Mouse (Mus musculus): ENCODE data around the gene Pttg1ip.

Gene Pttg1ip

DNA sequence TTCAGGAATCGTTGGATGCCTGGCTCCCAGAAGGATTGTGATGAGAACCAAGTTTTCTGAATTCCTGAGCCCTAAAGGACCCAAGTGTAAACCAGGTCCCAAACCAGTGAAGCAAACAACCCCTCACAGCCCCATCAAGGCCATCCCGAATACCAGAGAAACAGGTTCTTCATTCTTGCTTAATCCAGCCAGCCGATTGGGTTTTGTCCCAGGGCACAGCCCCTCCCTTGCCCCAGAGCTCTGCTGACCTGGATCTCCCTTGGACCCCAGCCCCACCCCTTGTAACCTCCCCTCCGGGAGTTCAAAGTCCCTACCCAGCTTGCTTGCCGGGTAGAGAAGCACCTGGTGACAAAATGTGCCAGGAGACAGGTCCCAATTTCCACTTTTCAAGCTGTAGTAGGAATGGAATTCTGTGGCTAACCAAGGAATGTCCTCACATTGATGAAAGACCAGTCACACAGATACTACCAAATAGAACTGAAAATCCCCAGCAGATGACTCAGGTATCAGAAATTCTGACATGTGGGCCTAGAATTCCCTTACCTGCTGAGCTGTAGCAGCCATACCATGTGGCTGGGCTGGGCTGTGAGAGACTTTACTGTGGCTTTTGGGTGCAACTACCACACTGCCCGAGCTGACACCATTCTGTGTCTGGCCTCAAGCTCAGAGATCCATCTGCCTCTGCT, 11.4 kb upstream of the Pttg1ip start:
- peak; percentile 58 for DNase-seq

DNA sequence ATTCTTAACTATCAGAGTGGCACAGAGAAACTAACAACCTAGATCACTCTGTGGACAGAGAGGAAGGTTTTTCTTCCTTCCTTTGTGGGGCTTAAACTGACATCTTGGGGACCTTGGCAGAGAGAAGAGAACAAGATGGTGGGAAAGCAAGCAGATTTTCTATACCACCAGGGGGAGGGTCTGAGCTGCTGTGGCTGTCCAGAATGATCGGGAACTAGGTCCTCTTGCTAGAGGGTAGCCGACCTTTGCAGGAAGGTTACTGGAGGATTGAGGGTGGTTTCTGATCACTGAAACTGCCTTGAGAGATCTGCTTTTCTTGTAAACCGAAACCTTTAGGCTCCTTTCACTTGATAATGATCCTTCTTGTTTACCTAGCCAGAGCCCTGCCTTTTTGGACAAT, 9.3 kb upstream of the Pttg1ip start:
- DNase-seq, result no peak

DNA sequence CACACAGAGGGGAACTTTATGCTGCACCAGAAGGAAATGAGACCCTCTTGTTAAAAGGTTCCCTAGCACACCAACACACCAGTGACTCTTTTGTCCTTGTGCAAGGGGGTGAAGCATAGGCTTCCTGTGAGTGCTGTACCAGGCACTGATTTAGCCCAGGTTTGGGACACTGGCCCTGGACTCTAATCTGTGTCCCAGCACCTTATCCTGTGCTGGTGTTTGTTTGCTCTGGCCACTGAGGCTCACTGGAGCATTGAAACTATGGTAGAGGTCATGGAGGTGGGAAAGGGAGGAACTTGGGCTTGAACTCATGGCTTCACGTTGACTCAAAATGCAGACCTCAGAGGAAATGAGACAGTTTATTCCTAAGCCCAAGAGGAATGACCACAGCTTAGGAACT, 8.4 kb upstream of the Pttg1ip start:
- no peak for DNase-seq

DNA sequence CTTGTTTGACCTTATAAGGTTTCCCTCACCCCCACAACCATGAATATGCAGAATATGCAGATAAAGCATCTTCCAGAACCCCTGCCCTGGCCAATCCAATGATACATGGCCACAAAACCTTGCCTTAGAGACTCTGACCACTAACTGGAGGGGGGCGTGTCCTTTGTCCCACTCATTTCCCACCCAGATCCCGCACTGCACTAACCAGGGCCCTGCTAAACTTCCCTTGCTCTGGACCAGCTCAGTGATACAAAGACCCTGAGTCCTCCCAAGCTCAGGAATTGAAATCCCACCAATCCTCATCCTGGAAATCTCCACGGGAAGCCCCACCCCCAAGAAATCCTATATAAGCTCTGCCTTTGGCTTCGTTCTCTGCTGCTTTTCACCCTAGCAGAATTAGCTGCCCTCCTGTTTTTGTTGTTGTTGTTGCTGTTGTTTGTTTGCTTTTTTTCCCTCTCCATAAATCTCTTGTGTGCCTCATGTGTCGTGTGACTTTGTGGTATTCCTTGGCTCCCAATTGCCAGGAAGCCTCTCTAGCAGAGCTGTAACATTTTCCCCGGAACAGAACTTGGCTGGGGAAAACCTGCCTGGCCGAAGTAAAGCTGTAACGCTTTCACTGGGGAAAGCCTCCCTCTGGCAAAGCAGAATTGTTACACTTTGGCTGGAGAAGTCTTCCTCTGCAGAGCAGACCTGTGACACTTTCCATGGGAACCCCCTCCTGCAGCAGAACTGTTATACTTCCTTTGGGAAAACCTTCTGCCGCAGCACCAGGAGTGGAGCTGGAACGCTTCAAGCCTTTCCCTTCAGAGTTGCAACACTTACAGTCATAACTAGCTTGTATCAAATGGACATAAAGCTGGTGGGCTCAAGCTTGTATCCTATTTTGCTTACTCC, 1.2 kb upstream of the Pttg1ip start:
- no peak for DNase-seq

DNA sequence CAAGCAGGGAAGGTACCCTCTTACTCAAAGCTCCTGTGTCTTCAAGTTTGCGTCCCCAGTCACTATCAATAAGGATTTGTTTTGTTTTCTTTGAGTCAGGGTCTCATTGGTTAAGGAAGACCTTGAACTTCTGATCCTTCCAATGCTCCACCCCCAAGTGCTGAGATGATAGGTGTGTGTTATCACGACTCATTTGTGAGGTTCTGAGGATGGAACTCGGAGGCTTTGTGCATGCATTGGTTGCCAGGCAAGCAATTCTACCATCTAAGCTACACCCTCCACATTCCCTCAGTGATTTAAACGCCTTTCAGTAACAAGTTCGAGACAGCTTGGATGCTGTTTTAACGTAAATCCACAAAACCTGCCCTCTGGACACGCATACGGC, 505 bp upstream of the Pttg1ip start:
- no peak for DNase-seq

DNA sequence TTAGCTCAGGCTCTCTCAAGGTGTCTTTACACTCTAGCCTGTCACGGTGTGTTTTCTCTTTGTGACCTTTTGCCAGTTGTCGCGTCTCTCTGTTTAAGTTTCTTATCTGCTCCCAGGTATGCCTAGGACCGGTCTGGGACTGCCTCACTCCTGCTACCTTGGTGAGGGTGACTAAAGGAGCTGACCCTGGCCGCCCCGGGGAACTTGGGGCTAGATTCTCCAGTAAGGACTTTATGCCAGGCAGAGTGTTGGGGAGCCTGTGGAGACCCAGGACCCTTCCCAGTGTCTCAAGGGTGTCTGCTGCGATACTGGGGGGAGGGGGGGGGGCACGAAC, 732 bp downstream of the Pttg1ip start:
- no peak for DNase-seq

DNA sequence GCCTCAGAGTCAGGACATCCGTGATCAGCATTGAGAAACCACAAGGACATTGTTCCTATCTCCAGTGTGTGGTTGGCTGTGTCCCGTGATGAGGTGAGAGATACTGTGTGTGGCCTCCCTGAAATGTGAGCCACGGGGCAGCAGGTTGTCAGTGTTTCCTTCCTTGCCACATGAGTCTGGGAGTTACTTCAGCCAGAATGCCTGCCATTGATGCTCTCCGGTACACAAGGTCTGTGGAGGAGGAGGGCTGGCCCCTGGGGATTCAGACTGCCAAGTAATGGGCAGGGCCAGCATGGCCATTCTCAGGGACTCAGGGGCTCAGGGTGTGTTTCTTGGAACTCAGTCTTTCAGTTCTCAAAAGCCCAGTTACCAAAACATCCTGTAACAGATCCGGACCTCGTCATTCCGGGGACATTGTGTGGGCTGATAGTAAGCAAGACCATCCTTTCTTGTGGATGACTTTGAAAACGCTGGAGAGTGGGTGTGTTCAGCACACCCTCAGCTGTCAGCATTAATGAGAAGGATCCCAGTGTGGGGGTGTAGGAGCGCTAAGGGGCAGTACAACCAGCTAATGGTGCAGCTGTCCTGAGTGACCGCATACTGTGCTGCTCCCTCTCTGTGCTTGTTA, 2.4 kb downstream of the Pttg1ip start:
- peak; percentile 62 for DNase-seq

DNA sequence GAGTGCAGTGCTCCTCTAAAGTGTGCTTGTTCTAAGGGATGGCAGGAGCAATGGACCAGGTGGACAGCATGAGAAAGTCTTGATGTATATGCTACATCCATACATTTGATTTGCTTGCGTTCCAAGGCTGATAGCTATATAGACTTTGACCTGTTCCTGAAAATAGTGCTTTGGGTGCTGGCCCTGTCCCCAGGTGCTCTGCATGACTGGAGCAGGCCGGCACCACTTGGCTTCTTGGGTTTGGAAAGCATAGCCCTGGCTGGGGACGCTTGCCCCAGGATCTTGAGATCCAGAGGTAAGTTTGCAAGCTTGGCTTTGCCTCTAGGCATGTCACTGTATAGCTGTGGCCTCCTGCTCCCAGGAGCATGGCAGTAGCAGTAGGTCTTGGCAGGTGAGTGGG, 5.1 kb downstream of the Pttg1ip start:
- DNase-seq, result no peak

DNA sequence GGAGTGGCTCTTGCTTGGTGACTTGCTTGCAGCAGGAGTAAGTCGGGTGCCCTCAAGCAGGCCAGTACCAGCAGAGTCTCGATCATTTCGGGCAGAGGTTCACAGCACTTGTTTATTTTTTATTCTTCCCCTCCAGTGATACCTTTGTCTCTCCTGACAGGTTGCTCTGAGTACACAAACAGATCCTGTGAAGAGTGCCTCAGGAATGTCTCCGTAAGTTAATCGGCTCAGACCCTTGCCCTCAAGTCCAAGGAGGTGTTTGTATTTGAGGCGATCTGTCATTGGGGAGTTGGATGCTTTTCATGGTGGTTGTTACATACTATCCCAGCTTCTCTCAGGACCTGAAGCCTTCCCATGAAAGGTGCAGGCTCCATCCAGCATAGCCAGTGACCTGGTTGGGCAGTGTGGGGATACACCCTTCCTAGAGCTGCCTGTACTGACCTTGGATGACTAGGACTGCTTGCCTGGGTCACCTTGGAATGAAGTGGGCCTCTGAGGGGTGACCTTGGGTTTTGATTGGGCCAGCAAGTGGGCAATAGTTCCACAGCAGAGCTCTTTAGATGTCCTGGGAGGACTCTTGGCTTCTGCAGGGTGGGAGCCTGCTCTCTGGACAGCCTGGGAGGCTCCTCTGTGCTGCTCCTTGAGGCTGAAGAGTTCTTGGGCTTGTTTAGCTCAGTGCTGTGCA, 5.7 kb downstream of the Pttg1ip start:
- peak; percentile 58 for DNase-seq

DNA sequence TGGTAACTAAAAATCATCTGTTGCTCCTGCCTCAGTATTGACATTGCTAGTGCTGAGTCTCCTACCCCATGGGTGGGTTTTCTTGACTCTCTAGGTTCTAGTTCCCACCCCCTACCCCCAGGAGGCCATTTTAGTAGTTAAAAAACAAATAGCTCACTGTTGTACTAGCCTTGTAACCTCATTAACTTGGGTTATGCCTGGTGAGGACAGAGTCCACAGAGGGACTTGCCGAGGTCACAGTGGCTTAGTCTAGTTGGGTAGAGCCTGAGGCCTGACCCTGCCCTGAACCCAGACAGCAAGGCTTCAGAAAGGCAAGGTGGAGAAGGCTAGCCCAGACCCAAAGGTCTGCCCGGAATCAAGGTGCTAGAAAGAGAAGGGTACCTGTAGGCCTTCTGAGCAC, 6.5 kb downstream of the Pttg1ip start:
- peak; percentile 72 for DNase-seq

DNA sequence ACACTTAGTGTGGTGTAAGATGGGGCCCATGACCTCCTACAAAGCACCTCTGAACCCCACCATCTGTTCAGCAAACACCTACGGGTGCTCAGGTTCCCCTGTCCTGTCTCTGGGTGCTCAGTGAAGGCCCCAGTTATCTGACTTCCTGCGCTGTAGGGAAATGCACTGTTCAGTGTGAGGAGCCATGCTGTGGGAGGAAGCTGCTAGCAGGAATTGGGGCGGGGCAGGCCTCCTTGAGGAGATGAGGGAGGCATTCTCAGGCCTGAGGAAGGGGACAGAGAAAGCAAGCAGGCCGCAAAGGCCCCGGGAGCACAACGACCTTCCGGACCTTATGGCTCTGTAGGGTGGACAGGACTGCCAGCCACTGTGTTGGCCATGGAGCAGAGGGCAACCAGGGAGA, 7.6 kb downstream of the Pttg1ip start:
- DNase-seq, result no peak

DNA sequence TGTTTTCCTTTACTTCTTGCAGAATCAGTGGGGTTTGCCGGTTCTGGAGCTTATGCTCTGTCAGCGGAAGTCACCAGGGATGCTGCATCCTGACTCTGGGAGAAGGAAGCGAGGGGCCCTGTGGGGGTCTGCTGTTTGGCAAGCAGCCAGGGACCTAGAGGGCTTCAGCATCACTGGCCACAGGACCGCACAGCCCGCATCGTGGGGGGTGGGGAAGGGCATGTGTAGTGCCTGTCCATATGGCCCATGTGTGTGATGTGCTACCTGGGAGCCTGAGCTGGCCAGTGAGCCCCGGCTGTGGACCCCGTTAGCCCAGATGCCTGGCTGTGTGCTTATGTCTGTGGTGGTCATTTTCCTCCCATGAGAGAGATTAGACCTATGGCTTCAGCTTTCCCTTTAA, 8.2 kb downstream of the Pttg1ip start:
- DNase-seq, result no peak

DNA sequence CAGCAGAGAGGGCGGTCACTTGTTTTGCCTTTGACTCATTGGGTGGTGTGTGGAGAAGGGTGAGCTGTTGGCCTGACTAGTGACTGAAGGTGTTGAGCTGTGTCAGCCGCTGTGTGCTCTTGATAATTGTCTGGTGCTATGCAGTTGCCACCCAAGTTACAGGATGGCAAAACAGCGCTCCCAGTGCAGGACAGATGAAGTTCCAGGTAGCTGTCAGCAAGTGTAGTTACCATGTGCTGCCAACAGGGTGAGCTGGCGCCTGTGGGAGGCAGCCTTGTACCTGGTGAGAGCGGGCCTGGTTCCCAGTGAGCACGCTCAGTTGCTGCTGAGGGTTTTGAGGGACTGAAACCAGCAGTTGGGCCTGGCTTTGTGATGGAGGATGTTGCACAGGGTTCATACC, 9.3 kb downstream of the Pttg1ip start:
- DNase-seq, result peak; percentile 53

DNA sequence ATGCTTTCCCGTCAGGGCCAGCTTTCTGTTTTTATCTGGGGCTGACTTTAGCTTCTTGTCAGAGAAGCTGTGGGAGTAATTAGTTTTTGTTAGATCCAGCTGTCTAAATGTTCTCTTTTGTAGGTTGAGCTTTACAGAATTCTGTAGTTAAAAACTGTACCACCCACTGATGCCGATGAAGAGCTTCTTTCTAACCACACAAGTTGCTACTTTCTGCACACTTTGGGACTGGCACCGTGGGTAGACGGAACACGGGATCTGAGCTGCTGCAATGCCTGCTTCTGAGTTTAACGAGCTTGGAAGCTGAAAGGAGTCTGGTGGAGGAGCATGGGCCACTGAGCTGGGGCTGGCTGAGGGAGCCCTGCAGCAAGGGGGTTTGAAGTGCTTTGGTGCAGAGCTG, 10.0 kb downstream of the Pttg1ip start:
- DNase-seq, result no peak

DNA sequence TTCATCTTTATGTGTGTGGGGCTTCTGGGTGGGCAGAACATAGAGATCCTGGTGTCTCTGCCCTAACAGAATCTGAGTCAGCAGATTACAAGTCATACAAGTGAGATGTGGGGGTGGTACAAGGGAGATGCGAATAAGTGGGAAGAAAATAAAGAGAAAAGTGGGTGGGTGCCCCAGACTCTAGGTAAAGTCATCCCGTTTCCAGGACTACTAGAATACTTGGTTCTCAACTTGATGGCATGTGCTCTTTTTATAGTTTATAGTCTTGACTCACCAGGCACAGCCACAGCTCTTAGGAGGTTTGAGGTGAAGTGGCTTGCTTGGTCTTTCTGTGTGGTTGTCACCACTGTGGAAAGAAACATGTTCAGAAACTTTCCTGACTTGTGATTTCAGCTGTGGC, 14.5 kb downstream of the Pttg1ip start:
- no peak for DNase-seq

DNA sequence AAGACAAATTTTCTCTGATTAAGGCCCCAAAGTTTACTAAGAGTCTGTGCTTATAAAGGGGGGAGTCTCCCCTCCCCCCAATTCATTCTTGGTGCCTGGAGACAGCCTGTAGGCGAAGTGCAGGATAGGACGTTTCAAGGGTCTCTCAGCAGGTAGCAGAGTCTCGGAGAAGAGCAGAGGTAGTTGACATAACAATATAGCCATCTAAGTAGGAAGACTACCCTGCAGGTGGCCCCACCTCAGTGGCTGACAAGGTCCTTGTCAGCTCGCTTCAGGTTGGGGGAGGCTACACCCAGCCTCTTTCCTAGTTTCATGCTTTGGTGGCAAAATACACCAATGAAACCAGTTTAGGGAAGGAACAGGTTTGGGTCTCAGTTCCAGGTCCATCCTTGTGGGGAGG, 21.5 kb downstream of the Pttg1ip start:
- no peak for DNase-seq

DNA sequence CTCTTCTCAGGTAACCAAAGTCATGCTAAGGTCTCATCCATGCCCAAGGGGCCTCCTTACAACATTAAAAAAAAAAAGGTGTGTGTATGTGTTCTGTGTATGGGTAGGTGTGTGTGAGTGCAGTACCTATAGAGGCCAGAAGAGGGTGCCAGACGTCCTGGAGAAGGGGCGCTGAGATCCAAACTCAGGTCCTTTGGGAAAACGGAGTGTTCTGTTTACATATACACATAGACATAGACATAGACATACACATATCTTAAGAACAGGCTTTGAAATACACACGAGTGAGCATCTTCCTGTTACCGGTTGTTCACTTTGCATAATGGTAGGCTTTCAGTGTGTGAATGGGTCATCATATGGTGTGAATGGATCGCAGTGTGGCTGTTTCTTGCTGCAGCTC, 22.6 kb downstream of the Pttg1ip start:
- DNase-seq, result no peak

DNA sequence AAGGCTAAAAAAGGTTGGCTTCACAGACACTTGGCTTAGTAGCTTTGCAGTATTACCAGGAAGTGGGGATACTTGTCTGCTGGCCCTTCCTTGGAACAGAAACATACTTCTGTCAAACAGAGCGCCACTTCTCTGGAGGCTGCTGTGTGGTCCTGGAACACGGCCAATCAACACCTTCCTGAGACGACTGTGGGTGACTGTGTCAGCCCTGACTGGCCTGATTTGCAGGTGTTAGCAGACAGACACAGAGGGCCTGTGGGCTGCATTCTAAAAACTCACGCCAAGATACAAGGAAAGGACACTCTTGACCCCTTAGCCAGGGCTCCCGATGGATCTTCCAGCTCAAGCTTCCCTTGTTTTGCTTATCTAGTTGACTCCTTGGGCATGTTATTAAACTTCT, 23.4 kb downstream of the Pttg1ip start:
- no peak for DNase-seq

DNA sequence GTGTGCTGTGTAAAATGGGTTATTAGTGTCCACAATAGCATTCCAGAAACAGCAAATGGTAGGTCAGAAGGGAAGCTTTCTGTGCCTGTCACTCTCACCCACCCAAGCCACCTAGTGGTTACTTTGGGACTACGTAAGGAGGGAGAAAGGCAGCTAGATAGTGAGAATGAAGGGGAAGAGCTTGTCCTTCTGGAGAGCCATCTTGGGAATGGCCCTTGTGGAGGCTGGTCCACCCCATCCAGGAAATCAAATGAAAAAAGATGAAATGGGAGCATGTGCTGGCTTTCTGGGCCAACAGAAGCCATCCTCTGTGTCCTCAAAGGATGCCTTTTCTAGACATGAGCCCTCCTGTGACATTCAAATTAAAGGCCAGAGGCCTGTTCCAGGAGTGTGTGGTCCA, 23.8 kb downstream of the Pttg1ip start:
- DNase-seq, result no peak

DNA sequence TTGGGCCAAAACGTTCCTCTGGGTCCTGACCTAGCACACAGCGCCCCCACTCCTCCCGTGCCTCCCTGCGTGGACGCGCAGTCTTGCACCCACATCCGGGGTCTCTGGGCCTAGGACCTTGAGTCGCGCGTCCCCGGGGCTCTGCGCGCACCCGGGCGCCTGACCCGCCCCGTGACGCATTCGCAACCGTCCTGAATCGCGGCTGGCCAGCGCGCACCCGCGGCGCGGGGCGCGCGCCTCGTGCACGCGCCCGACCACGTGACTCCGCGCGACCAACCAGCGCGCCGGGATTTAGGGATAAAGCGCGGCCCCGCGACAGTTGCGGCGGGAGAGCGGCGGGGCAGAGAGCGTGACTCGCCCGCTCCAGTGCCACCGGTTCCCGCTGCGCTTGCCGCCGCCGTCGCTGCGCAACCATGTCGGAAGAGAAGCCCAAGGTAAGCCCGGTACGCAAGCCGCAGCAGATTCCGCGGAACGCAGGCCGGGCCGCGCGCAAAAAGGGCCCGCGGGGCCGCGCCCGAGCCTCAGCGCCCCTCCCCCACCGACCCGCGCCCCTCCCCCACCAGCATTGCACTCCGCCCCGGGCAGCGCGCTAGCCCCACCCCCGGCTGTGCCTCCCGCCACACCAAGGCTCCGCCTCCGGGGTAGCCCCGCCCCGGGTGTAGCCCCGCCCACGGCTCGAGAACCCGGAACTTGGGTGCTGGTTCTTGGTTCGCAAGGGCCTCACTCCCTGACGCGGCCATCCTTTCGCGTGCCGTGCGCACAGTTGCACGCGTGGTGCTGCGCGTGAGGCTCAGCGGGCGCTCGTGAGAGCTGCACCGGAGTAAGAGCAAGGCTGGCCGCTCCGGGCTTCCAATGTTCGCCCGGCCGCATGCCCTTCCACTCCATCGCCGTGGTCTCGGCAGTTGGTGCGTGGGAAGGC, 24.6 kb downstream of the Pttg1ip start, which contains the start of the genes Sumo3 and Gm49325:
Gene Sumo3 (plus strand): TSS at position 190 of the 919 bp plus-strand sequence.
Gene Gm49325 (plus strand): TSS at position 290 of the 919 bp plus-strand sequence.
- DNase-seq, result peak; percentile 94

DNA sequence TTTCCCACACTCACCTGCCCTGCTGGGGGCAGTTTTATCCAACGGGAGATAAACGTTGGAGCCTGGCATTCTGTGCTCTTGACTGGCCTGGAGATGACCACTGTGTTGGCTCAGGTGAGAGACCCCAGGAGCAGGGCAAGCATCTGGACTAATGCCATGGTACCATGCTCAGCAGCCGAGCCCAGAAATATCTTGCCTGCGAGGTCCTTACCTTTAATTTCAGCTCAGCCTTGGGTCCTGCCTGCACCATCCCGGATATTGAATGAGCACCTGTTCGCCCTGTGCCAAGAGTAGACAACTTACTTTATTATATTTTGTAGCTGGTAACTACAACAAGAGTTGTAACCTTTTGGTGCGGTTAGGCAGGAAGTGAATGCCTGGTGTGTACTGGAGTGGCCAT, 25.3 kb downstream of the Pttg1ip start:
- no peak for DNase-seq

DNA sequence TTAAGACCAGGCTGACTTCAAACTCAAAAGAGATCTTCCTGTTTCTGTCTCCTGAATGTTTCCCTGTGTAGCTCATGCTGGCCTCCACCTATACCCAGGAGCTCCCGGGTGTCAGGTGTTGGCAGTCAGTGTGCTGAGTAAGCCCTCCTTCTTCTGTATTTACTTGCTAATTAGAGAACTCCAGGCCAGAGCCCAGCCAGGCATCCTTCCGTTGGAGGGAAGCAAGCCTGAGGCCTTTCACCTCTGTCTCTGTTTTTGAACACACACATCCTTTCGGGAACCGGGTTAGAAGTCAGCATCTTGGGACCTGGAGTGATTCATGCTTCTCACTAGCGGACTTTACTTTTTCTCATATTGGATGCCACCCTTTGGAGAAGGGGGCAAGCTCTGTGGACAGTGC, 25.9 kb downstream of the Pttg1ip start:
- DNase-seq, result peak; percentile 43
